Mouse (Mus musculus) CD4-positive helper T cell, adult 2 months (primary cell): ENCODE results near the gene Kdm8.
"Not testable (repeated sequence)": the region's sequence is repeated elsewhere in the genome, so short reads cannot be mapped to it uniquely, and the experiment has no call there.

Experiments
- DNase-seq: peaks from one replicate; pipeline ENCODE4 v3.0.0-alpha.2; 2012; ENCODE audit warnings: low read depth, missing footprints, low spot score

Kdm8 gene

GRCm38 (mm10) chr7:125444464-125445401 is at the start of gene Kdm8:
Kdm8 (plus strand) TSS chr7:125444676.
- peak; percentile 97 for DNase-seq

GRCm38 (mm10) chr7:125398116-125398515 is 46.4 kb upstream of the Kdm8 start:
- no peak for DNase-seq

- DNase-seq: no peak
Measured at GRCm38 (mm10) chr7:125398687-125399086, 45.8 kb upstream of the Kdm8 start.

- DNase-seq: no peak
Measured at GRCm38 (mm10) chr7:125407136-125407535, 37.3 kb upstream of the Kdm8 start.

GRCm38 (mm10) chr7:125415087-125415486 is 29.4 kb upstream of the Kdm8 start:
- DNase-seq: no peak

- DNase-seq: no peak
Measured at GRCm38 (mm10) chr7:125415776-125416175, 28.7 kb upstream of the Kdm8 start.

- no peak for DNase-seq
Measured at GRCm38 (mm10) chr7:125416762-125417161, 27.7 kb upstream of the Kdm8 start.

- no peak for DNase-seq
Measured at GRCm38 (mm10) chr7:125418413-125418812, 26.1 kb upstream of the Kdm8 start.

- peak; percentile 69 for DNase-seq
Measured at GRCm38 (mm10) chr7:125420190-125420589, 24.3 kb upstream of the Kdm8 start.

GRCm38 (mm10) chr7:125421911-125422310 is 22.6 kb upstream of the Kdm8 start:
- DNase-seq: no peak

GRCm38 (mm10) chr7:125423056-125423455 is 21.4 kb upstream of the Kdm8 start:
- peak; percentile 63 for DNase-seq

GRCm38 (mm10) chr7:125427492-125428090 is 16.9 kb upstream of the Kdm8 start:
- DNase-seq: no peak

- DNase-seq: no peak
Measured at GRCm38 (mm10) chr7:125428381-125428780, 16.1 kb upstream of the Kdm8 start.

GRCm38 (mm10) chr7:125428816-125429500 is 15.5 kb upstream of the Kdm8 start:
- DNase-seq: not testable (repeated sequence)

- DNase-seq: no peak
Measured at GRCm38 (mm10) chr7:125430170-125430842, 14.2 kb upstream of the Kdm8 start.

- DNase-seq: no peak
Measured at GRCm38 (mm10) chr7:125433874-125434273, 10.6 kb upstream of the Kdm8 start.

- no peak for DNase-seq
Measured at GRCm38 (mm10) chr7:125434666-125435290, 9.7 kb upstream of the Kdm8 start.

GRCm38 (mm10) chr7:125442323-125442722 is 2.2 kb upstream of the Kdm8 start:
- DNase-seq: no peak

GRCm38 (mm10) chr7:125444076-125444463 is 406 bp upstream of the Kdm8 start:
- DNase-seq: no peak

- DNase-seq: no peak
Measured at GRCm38 (mm10) chr7:125450678-125451077, 6.2 kb downstream of the Kdm8 start.

- no peak for DNase-seq
Measured at GRCm38 (mm10) chr7:125451078-125451477, 6.6 kb downstream of the Kdm8 start.
